Mouse (Mus musculus): ENCODE results near the gene Rsad1. TPM values are rescaled to one million over a fixed set of nuclear protein-coding genes. Genes with fewer than 3 reads are reported as not detected.

Rsad1 gene
- polyA plus RNA-seq, 1 experiment from 2014 or later: 2.9 TPM

DNA sequence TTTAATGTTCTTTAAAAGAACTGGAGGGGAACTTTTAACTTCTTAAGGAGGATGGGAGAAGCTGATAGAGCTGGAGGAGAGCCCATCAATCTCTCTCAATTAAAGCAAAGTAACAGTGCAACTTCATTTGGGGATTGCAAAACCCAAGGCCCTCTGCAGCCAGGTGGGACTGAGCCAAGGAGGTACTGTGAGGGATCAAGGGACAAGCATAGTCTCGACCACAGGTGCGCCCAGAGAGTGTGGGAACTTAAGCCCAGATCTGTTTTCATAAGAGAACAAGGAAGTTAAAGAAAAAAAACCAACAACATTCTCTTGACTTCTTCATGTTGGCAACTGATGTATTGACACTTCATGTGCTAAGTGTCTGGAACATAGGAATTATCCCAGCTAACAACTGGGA lies 26.0 kb upstream of the Rsad1 start:
- ATAC-seq (replicated peaks; ENCODE audit: low FRiP score, low TSS enrichment, low read depth) (no peak), DNase-seq (ENCODE audit: low spot score) (no peak)
- Histone ChIP-seq H3K4me3 (ENCODE audit: low read depth, low read length) (no peak overlapping the region), H3K36me3 (ENCODE audit: control insufficient read depth, insufficient read depth, low read length) (peaks cover 6% of the 10 kb centered on the region; the same call in 1 of the 2 replicates), H3K4me2 (ENCODE audit: low read length) (no peak overlapping the region), H3K27ac (ENCODE audit: low read depth) (no peak overlapping the region), H3K9me3 (ENCODE audit: control insufficient read depth, low read length) (no peaks in the 10 kb centered on the region), H3K4me1 (replicated peaks; ENCODE audit: control insufficient read depth, insufficient read depth, low read length) (no peaks in the 10 kb centered on the region), H3K9ac (ENCODE audit: low read length) (no peak overlapping the region), H3K27me3 (replicated peaks; ENCODE audit: control insufficient read depth, insufficient read depth, low read length) (no peaks in the 10 kb centered on the region)
- WGBS: 82% methylated on average over 2 of the region's 2 CpGs

DNA sequence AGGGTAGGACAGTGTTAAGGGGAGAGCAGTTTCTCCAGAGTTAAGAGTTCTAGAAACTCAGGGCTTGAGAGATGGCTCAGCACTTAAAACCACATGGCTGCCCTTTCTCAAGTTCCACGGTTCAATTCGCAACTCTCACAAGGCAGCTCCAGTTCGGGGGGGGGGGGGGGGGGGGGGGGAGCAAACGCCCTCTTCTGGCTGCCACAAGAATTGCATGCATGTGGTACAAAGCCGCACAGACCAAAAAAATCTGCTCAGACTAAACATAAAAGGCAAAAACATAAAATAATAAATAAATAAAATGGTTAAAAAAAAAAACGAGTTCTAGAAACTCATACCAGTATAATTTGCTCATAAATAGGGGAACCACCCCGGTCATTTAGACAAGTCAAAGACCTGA lies 25.5 kb upstream of the Rsad1 start:
- H3K27ac ChIP-seq (ENCODE audit: low read depth): no peak overlapping the region
- no peak overlapping the region for H3K4me3 ChIP-seq (ENCODE audit: low read depth, low read length)
- H3K27me3 ChIP-seq (replicated peaks; ENCODE audit: control insufficient read depth, insufficient read depth, low read length): no peaks in the 10 kb centered on the region
- no peak for ATAC-seq (replicated peaks; ENCODE audit: low FRiP score, low TSS enrichment, low read depth)
- no peak overlapping the region for H3K9ac ChIP-seq (ENCODE audit: low read length)
- 24% methylated on average over 7 of the region's 7 CpGs for WGBS
- no peaks in the 10 kb centered on the region for H3K9me3 ChIP-seq (ENCODE audit: control insufficient read depth, low read length)
- no peak for DNase-seq (ENCODE audit: low spot score)
- H3K4me2 ChIP-seq (ENCODE audit: low read length): no peak overlapping the region
- peaks cover 8% of the 10 kb centered on the region for H3K36me3 ChIP-seq (ENCODE audit: control insufficient read depth, insufficient read depth, low read length)
- H3K4me1 ChIP-seq (replicated peaks; ENCODE audit: control insufficient read depth, insufficient read depth, low read length): no peaks in the 10 kb centered on the region

GRCm38 (mm10) chr11:94571850-94572249 lies 22.8 kb upstream of the Rsad1 start:
- no peak overlapping the region for H3K9ac ChIP-seq (ENCODE audit: low read length)
- peaks cover 19% of the 10 kb centered on the region for H3K36me3 ChIP-seq (ENCODE audit: control insufficient read depth, insufficient read depth, low read length)
- DNase-seq (ENCODE audit: low spot score) (no peak), ATAC-seq (replicated peaks; ENCODE audit: low FRiP score, low TSS enrichment, low read depth) (no peak)
- H3K9me3 ChIP-seq (ENCODE audit: control insufficient read depth, low read length): no peaks in the 10 kb centered on the region
- no peak overlapping the region for H3K4me3 ChIP-seq (ENCODE audit: low read depth, low read length)
- WGBS: 95% methylated on average over 1 of the region's 1 CpGs
- H3K27ac ChIP-seq (ENCODE audit: low read depth): no peak overlapping the region
- no peaks in the 10 kb centered on the region for H3K27me3 ChIP-seq (replicated peaks; ENCODE audit: control insufficient read depth, insufficient read depth, low read length)
- H3K4me1 ChIP-seq (replicated peaks; ENCODE audit: control insufficient read depth, insufficient read depth, low read length): no peaks in the 10 kb centered on the region
- no peak overlapping the region for H3K4me2 ChIP-seq (ENCODE audit: low read length)

DNA sequence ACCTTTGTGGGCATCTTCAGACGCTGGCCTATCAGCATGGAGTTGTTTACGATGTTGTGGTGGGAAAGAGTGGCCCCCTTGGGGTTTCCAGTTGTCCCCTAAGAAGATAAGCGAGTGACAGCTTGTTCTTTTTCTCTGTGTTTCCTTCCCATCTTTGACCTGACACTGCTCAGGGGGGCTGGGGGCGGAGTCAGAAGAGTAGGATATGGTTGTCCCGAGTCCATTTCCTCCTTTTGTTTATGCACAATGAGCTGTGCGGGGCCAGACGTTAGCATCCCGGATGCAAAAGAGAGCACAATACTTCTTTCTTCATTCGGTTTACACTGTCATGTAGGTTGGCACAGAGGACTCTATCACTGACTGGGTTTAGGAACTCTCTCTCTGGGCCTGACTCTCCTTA lies 21.6 kb upstream of the Rsad1 start:
- Histone ChIP-seq H3K4me3 (ENCODE audit: low read depth, low read length) (no peak overlapping the region), H3K4me1 (replicated peaks; ENCODE audit: control insufficient read depth, insufficient read depth, low read length) (no peaks in the 10 kb centered on the region), H3K27ac (ENCODE audit: low read depth) (peak overlapping the region; percentile 64; the same call in 1 of the 2 replicates), H3K9me3 (ENCODE audit: control insufficient read depth, low read length) (no peaks in the 10 kb centered on the region), H3K9ac (ENCODE audit: low read length) (no peak overlapping the region), H3K4me2 (ENCODE audit: low read length) (no peak overlapping the region), H3K36me3 (ENCODE audit: control insufficient read depth, insufficient read depth, low read length) (peaks cover 19% of the 10 kb centered on the region), H3K27me3 (replicated peaks; ENCODE audit: control insufficient read depth, insufficient read depth, low read length) (no peaks in the 10 kb centered on the region)
- WGBS: 44% methylated on average over 9 of the region's 9 CpGs
- DNase-seq (ENCODE audit: low spot score) (no peak), ATAC-seq (replicated peaks; ENCODE audit: low FRiP score, low TSS enrichment, low read depth) (no peak)

DNA sequence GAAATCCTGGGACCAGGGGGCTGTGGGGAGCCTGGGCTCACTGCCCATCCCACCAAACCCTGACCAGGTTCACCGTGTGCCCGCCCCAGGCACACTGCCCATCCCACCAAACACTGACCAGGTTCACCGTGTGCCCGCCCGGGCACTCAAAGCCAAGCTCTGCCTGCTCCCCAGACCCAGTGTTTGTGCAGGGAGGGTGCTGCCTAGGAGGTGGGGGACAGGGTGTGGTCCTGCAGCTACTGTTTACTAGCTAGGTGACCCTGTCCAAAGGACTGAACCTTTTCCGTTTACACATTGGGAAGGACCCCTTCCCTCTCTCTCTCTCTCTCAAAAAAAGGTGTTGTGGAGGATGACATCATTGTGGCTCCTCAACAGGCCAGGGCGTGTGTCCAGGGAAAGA lies 18.3 kb upstream of the Rsad1 start:
- Histone ChIP-seq H3K4me1 (replicated peaks; ENCODE audit: control insufficient read depth, insufficient read depth, low read length) (peaks cover 11% of the 10 kb centered on the region), H3K36me3 (ENCODE audit: control insufficient read depth, insufficient read depth, low read length) (peaks cover 19% of the 10 kb centered on the region), H3K4me2 (ENCODE audit: low read length) (no peak overlapping the region), H3K4me3 (ENCODE audit: low read depth, low read length) (no peak overlapping the region), H3K9me3 (ENCODE audit: control insufficient read depth, low read length) (no peaks in the 10 kb centered on the region), H3K9ac (ENCODE audit: low read length) (no peak overlapping the region), H3K27ac (ENCODE audit: low read depth) (no peak overlapping the region), H3K27me3 (replicated peaks; ENCODE audit: control insufficient read depth, insufficient read depth, low read length) (peaks cover 18% of the 10 kb centered on the region)
- DNase-seq (ENCODE audit: low spot score) (no peak), ATAC-seq (replicated peaks; ENCODE audit: low FRiP score, low TSS enrichment, low read depth) (no peak)
- 88% methylated on average over 7 of the region's 7 CpGs for WGBS

GRCm38 (mm10) chr11:94566534-94566933 lies 17.5 kb upstream of the Rsad1 start:
- DNase-seq (ENCODE audit: low spot score) (no peak), ATAC-seq (replicated peaks; ENCODE audit: low FRiP score, low TSS enrichment, low read depth) (no peak)
- Histone ChIP-seq H3K4me3 (ENCODE audit: low read depth, low read length) (no peak overlapping the region), H3K36me3 (ENCODE audit: control insufficient read depth, insufficient read depth, low read length) (peaks cover 19% of the 10 kb centered on the region), H3K4me1 (replicated peaks; ENCODE audit: control insufficient read depth, insufficient read depth, low read length) (peaks cover 11% of the 10 kb centered on the region), H3K9ac (ENCODE audit: low read length) (no peak overlapping the region), H3K4me2 (ENCODE audit: low read length) (no peak overlapping the region), H3K9me3 (ENCODE audit: control insufficient read depth, low read length) (no peaks in the 10 kb centered on the region), H3K27ac (ENCODE audit: low read depth) (no peak overlapping the region), H3K27me3 (replicated peaks; ENCODE audit: control insufficient read depth, insufficient read depth, low read length) (peaks cover 18% of the 10 kb centered on the region)
- WGBS: 43% methylated on average over 6 of the region's 6 CpGs

DNA sequence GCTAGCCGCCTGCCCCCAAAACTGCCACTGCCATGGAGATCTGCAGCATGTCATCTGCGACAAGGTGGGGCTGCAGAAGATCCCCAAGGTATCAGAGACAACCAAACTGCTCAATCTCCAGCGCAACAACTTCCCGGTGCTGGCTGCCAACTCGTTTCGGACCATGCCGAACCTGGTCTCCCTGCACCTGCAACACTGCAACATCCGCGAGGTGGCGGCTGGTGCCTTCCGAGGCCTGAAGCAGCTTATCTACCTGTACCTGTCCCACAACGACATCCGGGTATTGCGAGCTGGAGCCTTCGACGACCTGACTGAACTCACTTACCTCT lies 16.1 kb upstream of the Rsad1 start:
- 13% methylated on average over 16 of the region's 16 CpGs for WGBS
- peaks cover 18% of the 10 kb centered on the region for H3K27me3 ChIP-seq (replicated peaks; ENCODE audit: control insufficient read depth, insufficient read depth, low read length)
- peak overlapping the region; percentile 0; the same call in 1 of the 2 replicates for H3K4me3 ChIP-seq (ENCODE audit: low read depth, low read length)
- H3K4me1 ChIP-seq (replicated peaks; ENCODE audit: control insufficient read depth, insufficient read depth, low read length): peaks cover 11% of the 10 kb centered on the region
- no peak overlapping the region for H3K27ac ChIP-seq (ENCODE audit: low read depth)
- H3K36me3 ChIP-seq (ENCODE audit: control insufficient read depth, insufficient read depth, low read length): peaks cover 13% of the 10 kb centered on the region; the same call in 1 of the 2 replicates
- H3K9me3 ChIP-seq (ENCODE audit: control insufficient read depth, low read length): no peaks in the 10 kb centered on the region
- DNase-seq (ENCODE audit: low spot score) (peak; percentile 78), ATAC-seq (replicated peaks; ENCODE audit: low FRiP score, low TSS enrichment, low read depth) (no peak)
- no peak overlapping the region for H3K9ac ChIP-seq (ENCODE audit: low read length)
- peak overlapping the region; percentile 47 for H3K4me2 ChIP-seq (ENCODE audit: low read length)

DNA sequence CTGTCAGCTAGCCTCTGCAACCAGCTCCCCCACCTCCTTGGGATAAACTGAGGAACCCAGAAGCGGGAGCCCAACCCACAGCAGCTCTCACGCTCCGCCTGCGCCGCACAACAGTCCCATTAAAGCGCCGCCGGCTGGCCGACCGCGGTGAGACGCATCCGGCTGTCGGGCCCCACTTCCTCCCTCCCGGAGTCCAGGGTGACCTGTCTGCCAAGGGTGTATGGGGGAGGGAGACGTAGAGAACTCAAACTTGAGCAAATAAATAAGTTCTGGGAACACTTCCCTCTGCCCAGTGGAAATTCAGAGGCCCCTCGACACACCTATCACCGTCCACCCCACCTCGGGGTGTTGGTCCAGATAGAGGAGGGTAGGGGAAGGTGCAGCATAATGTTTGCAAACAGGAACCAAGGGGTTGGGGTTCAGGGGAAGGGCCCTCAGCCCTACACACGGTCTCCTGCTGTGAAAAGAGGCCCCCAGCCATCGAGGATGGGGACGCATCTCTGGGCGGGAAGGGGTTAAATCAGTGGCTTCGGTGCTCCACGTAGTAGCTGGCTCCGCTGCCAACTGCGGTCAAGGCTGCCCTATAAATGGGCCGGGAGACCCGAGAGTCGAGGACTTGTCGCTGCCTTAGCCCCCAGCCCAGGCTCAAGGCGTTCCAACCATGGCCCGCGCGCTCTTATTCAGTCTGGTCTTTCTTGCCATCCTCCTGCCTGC lies 15.5 kb upstream of the Rsad1 start, which contains the start of gene Chad:
Gene Chad (plus strand): TSS at position 611 of the 714 bp plus-strand sequence.
- peak within 1 kb of the TSS; percentile 0; the same call in 1 of the 2 replicates for H3K4me3 ChIP-seq (ENCODE audit: low read depth, low read length)
- DNase-seq (ENCODE audit: low spot score) (peak; percentile 66), ATAC-seq (replicated peaks; ENCODE audit: low FRiP score, low TSS enrichment, low read depth) (0 out of 2 replicates have a peak, but pooled peaks have one; percentile 17)
- no peak within 1 kb of the TSS for H3K27ac ChIP-seq (ENCODE audit: low read depth)
- peaks cover 12% of the 10 kb centered on the region; the same call in 1 of the 2 replicates for H3K36me3 ChIP-seq (ENCODE audit: control insufficient read depth, insufficient read depth, low read length)
- peaks cover 18% of the 10 kb centered on the region for H3K27me3 ChIP-seq (replicated peaks; ENCODE audit: control insufficient read depth, insufficient read depth, low read length)
- peaks cover 11% of the 10 kb centered on the region for H3K4me1 ChIP-seq (replicated peaks; ENCODE audit: control insufficient read depth, insufficient read depth, low read length)
- peak within 1 kb of the TSS; percentile 47 for H3K4me2 ChIP-seq (ENCODE audit: low read length)
- no peaks in the 10 kb centered on the region for H3K9me3 ChIP-seq (ENCODE audit: control insufficient read depth, low read length)
- 6% methylated on average over 35 of the region's 35 CpGs for WGBS
- H3K9ac ChIP-seq (ENCODE audit: low read length): 0 out of 2 replicates have a peak within 1 kb of the TSS, but pooled peaks have one; percentile 20

DNA sequence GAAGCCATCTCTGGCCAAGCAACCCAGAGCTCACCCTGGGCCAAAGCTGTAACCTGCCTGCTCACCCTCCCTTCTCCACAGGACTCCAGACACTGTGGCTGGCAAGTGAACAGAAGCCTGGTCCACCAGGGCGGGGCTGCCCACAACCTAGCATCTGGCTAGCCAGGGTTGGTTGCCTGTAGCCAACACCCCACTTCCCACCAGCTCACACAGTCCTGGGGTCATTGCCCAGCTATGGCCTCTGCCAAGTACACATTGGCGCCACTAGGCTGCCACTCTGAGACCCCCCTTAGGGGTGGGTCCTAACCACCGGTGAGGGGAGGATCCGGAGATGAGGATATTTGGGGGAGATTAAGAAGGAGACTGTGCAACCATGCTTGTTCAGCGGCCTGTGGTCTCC lies 14.8 kb upstream of the Rsad1 start:
- H3K9ac ChIP-seq (ENCODE audit: low read length): no peak overlapping the region
- H3K9me3 ChIP-seq (ENCODE audit: control insufficient read depth, low read length): no peaks in the 10 kb centered on the region
- 0 out of 2 replicates have a peak overlapping the region, but pooled peaks have one; percentile 0 for H3K4me3 ChIP-seq (ENCODE audit: low read depth, low read length)
- ATAC-seq (replicated peaks; ENCODE audit: low FRiP score, low TSS enrichment, low read depth) (0 out of 2 replicates have a peak, but pooled peaks have one; percentile 9), DNase-seq (ENCODE audit: low spot score) (no peak)
- 0 out of 2 replicates have a peak, but pooled peaks cover 4% of the 10 kb centered on the region for H3K36me3 ChIP-seq (ENCODE audit: control insufficient read depth, insufficient read depth, low read length)
- peak overlapping the region; percentile 47 for H3K4me2 ChIP-seq (ENCODE audit: low read length)
- WGBS: 58% methylated on average over 5 of the region's 5 CpGs
- H3K4me1 ChIP-seq (replicated peaks; ENCODE audit: control insufficient read depth, insufficient read depth, low read length): peaks cover 11% of the 10 kb centered on the region
- peaks cover 18% of the 10 kb centered on the region for H3K27me3 ChIP-seq (replicated peaks; ENCODE audit: control insufficient read depth, insufficient read depth, low read length)
- H3K27ac ChIP-seq (ENCODE audit: low read depth): no peak overlapping the region

Data from intestine, embryonic 14.5 days (tissue).